In the genomic region with DNA sequence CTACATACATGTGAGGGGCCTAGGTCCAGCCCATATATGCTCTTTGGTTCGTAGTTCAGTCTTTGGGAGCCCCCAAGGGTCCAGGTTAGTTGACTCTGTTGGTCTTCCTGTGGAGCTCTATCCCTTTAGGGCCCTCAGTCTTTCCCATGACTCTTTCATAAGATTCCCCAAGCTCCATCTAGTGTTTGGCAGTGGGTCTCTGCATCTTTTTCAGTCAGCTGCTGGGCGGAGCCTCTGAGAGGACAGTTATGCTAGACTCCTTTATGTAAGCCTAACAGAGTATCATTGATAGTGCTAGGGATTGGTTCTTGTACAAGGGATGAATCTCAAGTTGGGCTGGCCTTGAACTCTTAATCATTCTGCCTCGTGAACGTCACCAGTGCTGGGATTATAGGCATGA, we compare ENCODE assay signal across 15 mouse cellular contexts.
DNase-seq lines count a peak whose midpoint lies in the region.
"Had no signal": no experiment of that assay in that cellular context is flagged by ENCODE, and none has a peak within 500 bp of the region (broad histone marks: within the 10 kb centered on the region; RNA-seq: fewer than 3 reads in every experiment).

No protein-coding gene starts in this region.

- peak; percentile 49 for DNase-seq in 3T3-L1 (ENCODE audit: low read depth, low spot score)
- peak; percentile 21 for DNase-seq in NIH3T3 (ENCODE audit: low read depth)
- DNase-seq in adipocyte (ENCODE audit: low spot score): peak; percentile 45
- no peak for DNase-seq in urinary bladder, adult 18-20 months (ENCODE audit: low spot score in 2 of 2)
- DNase-seq in ovary, postnatal 36 days (ENCODE audit: low spot score): no peak
- no peak for DNase-seq in ovary, postnatal 10 days (ENCODE audit: low spot score)
- DNase-seq: adrenal gland, postnatal 10 days; adrenal gland, postnatal 36 days; B cell, adult 2 months; cerebellum, adult 11 months; cerebellum, adult 8-10 months; cerebellum, postnatal 10 days; cerebellum, postnatal 36 days; gastrocnemius, adult 2 months; gastrocnemius, postnatal 14 days had no signal

Comparison
In these comparisons a context has a peak if more than half of its experiments do, and no peak if none do; other contexts are left out.
1. DNase-seq: peak in 3T3-L1 (single experiment), NIH3T3 (single experiment) and adipocyte (single experiment); none in urinary bladder, adult 18-20 months (0 of 2), ovary, postnatal 36 days (single experiment) and ovary, postnatal 10 days (single experiment).